Mouse (Mus musculus) erythroblast, embryonic 14.5 days (primary cell): ENCODE measurements at regions not wholly inside any gene's neighbourhood (a gene's known extent, or its start where the extent isn't known, plus 50 kb on each side); places are given as distances from the start of the nearest gene placed in this dataset.

Experiments used
- GATA1 ChIP-seq: IDR thresholded peaks from 2 replicates; pipeline ENCODE4 v1.6.1; 2012; ENCODE audit warnings: low read length, inconsistent platforms, mixed read lengths
- TAL1 ChIP-seq: IDR thresholded peaks from 3 replicates; pipeline ENCODE4 v1.6.1; 2012; ENCODE audit warnings: low read length, inconsistent platforms, mixed read lengths

- TF ChIP-seq TAL1 (no peak), GATA1 (no peak)
Measured at GRCm38 (mm10) chrX:19112753-19113152, 368.4 kb downstream of the Tex13c3 start.
